Mouse (Mus musculus) embryonic facial prominence, embryonic 11.5 days (tissue): ENCODE data around the gene 4930442H23Rik. TPM values are rescaled to one million over a fixed set of nuclear protein-coding genes. Genes with fewer than 3 reads are reported as not detected.
"Not testable (repeated sequence)": the region's sequence is repeated elsewhere in the genome, so short reads cannot be mapped to it uniquely, and the experiment has no call there.

ENCODE experiments used
- ATAC-seq: fragments of 200-750 bp; cut with Nextera tagmentation; replicated peaks from 2 replicates; pipeline ENCODE4 v1.8.0; 2017; ENCODE audit warnings: low read depth; ENCODE audit not compliant: insufficient number of reproducible peaks, low FRiP score, low TSS enrichment
- DNase-seq: peaks from one replicate; pipeline ENCODE4 v3.0.0-alpha.2; 2015; ENCODE audit warnings: low spot score
- H3K27ac ChIP-seq: fragments of 300-500 bp; sonication (generic); replicated peaks from 2 replicates; pipeline ENCODE4 v1.5.1; 2014; ENCODE audit warnings: mild to moderate bottlenecking, low read depth, low read length, control low read depth
- H3K27me3 ChIP-seq: fragments of 300-500 bp; sonication (generic); 2 replicates; pipeline ENCODE4 v1.6.1; 2014; ENCODE audit warnings: mild to moderate bottlenecking, low read length, moderate library complexity, mixed read lengths; ENCODE audit not compliant: control insufficient read depth, insufficient read depth
- H3K36me3 ChIP-seq: fragments of 300-500 bp; sonication (generic); replicated peaks from 2 replicates; pipeline ENCODE4 v1.6.1; 2014; ENCODE audit warnings: low read depth, mild to moderate bottlenecking, low read length, moderate library complexity, mixed read lengths; ENCODE audit not compliant: control insufficient read depth, insufficient read depth
- H3K4me1 ChIP-seq: fragments of 300-500 bp; sonication (generic); 2 replicates; pipeline ENCODE4 v1.6.1; 2014; ENCODE audit warnings: low read length, mixed read lengths; ENCODE audit not compliant: control insufficient read depth, insufficient read depth
- H3K4me2 ChIP-seq: fragments of 300-500 bp; sonication (generic); 2 replicates; pipeline ENCODE4 v1.6.1; 2014; ENCODE audit warnings: low read depth, mild to moderate bottlenecking, control low read depth, low read length, moderate library complexity
- H3K4me3 ChIP-seq: fragments of 300-500 bp; sonication (generic); 2 replicates; pipeline ENCODE4 v1.5.1; 2014; ENCODE audit warnings: low read depth, low read length, control low read depth
- H3K9ac ChIP-seq: fragments of 300-500 bp; sonication (generic); replicated peaks from 2 replicates; pipeline ENCODE4 v1.6.1; 2014; ENCODE audit warnings: mild to moderate bottlenecking, control low read depth, low read length
- H3K9me3 ChIP-seq: fragments of 300-500 bp; sonication (generic); replicated peaks from 2 replicates; pipeline ENCODE4 v1.6.1; 2016; ENCODE audit warnings: mild to moderate bottlenecking, low read length, inconsistent platforms, mixed read lengths; ENCODE audit not compliant: control insufficient read depth
- WGBS: fragments of 180-500 bp; shearing (Covaris S2); extraction: QIAGEN DNeasy Blood & Tissue Kit; methylation state at CpG from one replicate; pipeline ENCODE4 v1.1.7; 2014; 5-methylcytosine and 5-hydroxymethylcytosine counted together
- polyA plus RNA-seq: library from polyadenylated mRNA; unstranded; fragments of >200 nt; fragmentation: Nextera tagmentation; extraction: Ambion mirVana; gene quantifications from 2 replicates; pipeline ENCODE4 v1.2.1, GENCODE M21; 2014

The 4930442H23Rik gene
- polyA plus RNA-seq, 1 experiment from 2014 or later = not detected

- peaks cover 9% of the 10 kb centered on the region for H3K27me3 ChIP-seq
- H3K9me3 ChIP-seq = no peaks in the 10 kb centered on the region
- H3K9ac ChIP-seq = no peak overlapping the region
- DNase-seq = no peak
- H3K4me2 ChIP-seq = no peak overlapping the region
- 81% methylated on average over 26 of the region's 26 CpGs for whole genome bisulfite sequencing
- peaks cover 9% of the 10 kb centered on the region for H3K4me1 ChIP-seq
- no peak overlapping the region for H3K4me3 ChIP-seq
- H3K36me3 ChIP-seq = 0 out of 2 replicates have a peak, but pooled peaks cover 3% of the 10 kb centered on the region
- ATAC-seq = no peak
- H3K27ac ChIP-seq = no peak overlapping the region
Measured at GRCm38 (mm10) chr10:81189821-81190220, 6.2 kb upstream of the 4930442H23Rik start.

- no peak overlapping the region for H3K9ac ChIP-seq
- H3K4me2 ChIP-seq = no peak overlapping the region
- DNase-seq (no peak), ATAC-seq (no peak)
- H3K27me3 ChIP-seq = no peaks in the 10 kb centered on the region
- H3K4me3 ChIP-seq = no peak overlapping the region
- H3K4me1 ChIP-seq = peaks cover 8% of the 10 kb centered on the region
- H3K27ac ChIP-seq = no peak overlapping the region
- no peaks in the 10 kb centered on the region for H3K9me3 ChIP-seq
- H3K36me3 ChIP-seq = 0 out of 2 replicates have a peak, but pooled peaks cover 3% of the 10 kb centered on the region
- WGBS = 91% methylated on average over 9 of the region's 9 CpGs
Measured at GRCm38 (mm10) chr10:81187161-81187560, 3.5 kb upstream of the 4930442H23Rik start.

GRCm38 (mm10) chr10:81184765-81185164, 1.1 kb upstream of the 4930442H23Rik start:
- H3K4me1 ChIP-seq = peaks cover 8% of the 10 kb centered on the region
- H3K36me3 ChIP-seq = peaks cover 21% of the 10 kb centered on the region
- WGBS = 45% methylated on average over 4 of the region's 4 CpGs
- no peaks in the 10 kb centered on the region for H3K9me3 ChIP-seq
- DNase-seq (peak; percentile 62), ATAC-seq (no peak)
- no peak overlapping the region for H3K4me3 ChIP-seq
- no peaks in the 10 kb centered on the region for H3K27me3 ChIP-seq
- H3K27ac ChIP-seq = no peak overlapping the region
- H3K9ac ChIP-seq = no peak overlapping the region
- H3K4me2 ChIP-seq = no peak overlapping the region

GRCm38 (mm10) chr10:81182336-81183333, 1.0 kb downstream of the 4930442H23Rik start, which contains the start of gene Dapk3:
TSS of gene Dapk3 (plus strand) at chr10:81183005.
- Histone ChIP-seq H3K27me3 (no peaks in the 10 kb centered on the region), H3K4me2 (peak within 1 kb of the TSS; percentile 66), H3K36me3 (peaks cover 38% of the 10 kb centered on the region), H3K9ac (peak within 1 kb of the TSS; percentile 68), H3K4me1 (peaks cover 10% of the 10 kb centered on the region), H3K27ac (0 out of 2 replicates have a peak within 1 kb of the TSS, but pooled peaks have one; percentile 57), H3K4me3 (peak within 1 kb of the TSS; percentile 63), H3K9me3 (no peaks in the 10 kb centered on the region)
- ATAC-seq (peak; percentile 92), DNase-seq (peak; percentile 100)
- WGBS = 6% methylated on average over 53 of the region's 53 CpGs

GRCm38 (mm10) chr10:81181860-81182259, 1.8 kb downstream of the 4930442H23Rik start:
- ATAC-seq, H3K4me2 ChIP-seq, H3K27ac ChIP-seq, DNase-seq, H3K4me3 ChIP-seq, H3K9ac ChIP-seq, H3K9me3 ChIP-seq, H3K27me3 ChIP-seq: not testable (repeated sequence)
- 79% methylated on average over 12 of the region's 12 CpGs for WGBS
- Histone ChIP-seq H3K4me1 (peaks cover 10% of the 10 kb centered on the region), H3K36me3 (peaks cover 40% of the 10 kb centered on the region)

GRCm38 (mm10) chr10:81180946-81181345, 2.7 kb downstream of the 4930442H23Rik start:
- Histone ChIP-seq H3K27ac (no peak overlapping the region), H3K9ac (no peak overlapping the region), H3K9me3 (no peaks in the 10 kb centered on the region), H3K4me2 (no peak overlapping the region), H3K27me3 (no peaks in the 10 kb centered on the region), H3K4me1 (peaks cover 10% of the 10 kb centered on the region), H3K36me3 (peaks cover 40% of the 10 kb centered on the region), H3K4me3 (no peak overlapping the region)
- DNase-seq (no peak), ATAC-seq (no peak)
- 89% methylated on average over 13 of the region's 13 CpGs for WGBS

- Histone ChIP-seq H3K27ac (no peak overlapping the region), H3K4me3 (no peak overlapping the region), H3K36me3 (peaks cover 40% of the 10 kb centered on the region), H3K4me1 (peaks cover 7% of the 10 kb centered on the region), H3K9ac (no peak overlapping the region), H3K9me3 (no peaks in the 10 kb centered on the region), H3K4me2 (no peak overlapping the region), H3K27me3 (no peaks in the 10 kb centered on the region)
- DNase-seq (no peak), ATAC-seq (no peak)
- 93% methylated on average over 32 of the region's 32 CpGs for WGBS
Measured at GRCm38 (mm10) chr10:81179451-81180342, 4.0 kb downstream of the 4930442H23Rik start.
